Mouse (Mus musculus) cortical plate, adult 2 months (tissue): ENCODE measurements at regions not wholly inside any gene's neighbourhood (a gene's known extent, or its start where the extent isn't known, plus 50 kb on each side); places are given as distances from the start of the nearest gene placed in this dataset.
"Not testable (repeated sequence)": the region's sequence is repeated elsewhere in the genome, so short reads cannot be mapped to it uniquely, and the experiment has no call there.

Source experiments
- H3K27ac ChIP-seq: fragments of 200-500 bp; 2 replicates; pipeline ENCODE4 v1.5.1; 2012; ENCODE audit warnings: low read length, control low read depth, inconsistent platforms; ENCODE audit not compliant: insufficient read depth
- H3K4me1 ChIP-seq: fragments of 200-500 bp; 2 replicates; pipeline ENCODE4 v1.6.1; 2011; ENCODE audit warnings: low read length; ENCODE audit not compliant: control insufficient read depth, insufficient read depth
- H3K4me3 ChIP-seq: fragments of 200-500 bp; 2 replicates; pipeline ENCODE4 v1.5.1; 2011; ENCODE audit warnings: mild to moderate bottlenecking, low read length, control low read depth; ENCODE audit not compliant: insufficient read depth
- CTCF ChIP-seq: fragments of 200-500 bp; IDR thresholded peaks from 2 replicates; pipeline ENCODE4 v1.5.1; 2011; ENCODE audit warnings: mild to moderate bottlenecking, control low read depth, low read length; ENCODE audit not compliant: insufficient read depth; ENCODE audit errors: extremely low read depth
- POLR2A ChIP-seq: fragments of 200-500 bp; IDR thresholded peaks from 2 replicates; pipeline ENCODE4 v1.6.1; 2011; ENCODE audit warnings: mild to moderate bottlenecking, low read length, control low read depth; ENCODE audit not compliant: insufficient read depth; ENCODE audit errors: extremely low read depth

- TF ChIP-seq POLR2A (no peak), CTCF (no peak)
- Histone ChIP-seq H3K4me3 (no peak overlapping the region), H3K27ac (no peak overlapping the region)
Measured at GRCm38 (mm10) chr10:66640890-66641847, 454.8 kb upstream of the Jmjd1c start.

DNA sequence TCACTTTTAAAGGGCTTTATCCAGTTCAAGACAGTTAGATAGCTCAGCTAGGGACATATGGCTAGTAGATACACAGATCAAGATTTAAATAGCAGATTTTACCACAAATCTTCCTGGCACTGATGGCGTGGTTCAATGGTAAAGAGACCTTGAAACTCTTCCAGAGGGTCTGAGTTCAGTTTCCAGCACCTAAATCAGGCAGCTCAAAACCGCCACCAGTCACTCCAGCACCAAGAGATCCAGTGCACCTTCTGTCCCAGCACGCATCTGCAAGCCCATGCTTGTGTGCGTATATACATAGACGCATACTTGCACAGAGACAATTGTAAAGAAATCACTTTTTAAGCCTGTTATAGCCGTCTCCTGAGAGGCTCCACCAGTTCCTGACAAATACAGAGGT lies 454.0 kb upstream of the Jmjd1c start:
- Histone ChIP-seq H3K27ac (no peak overlapping the region), H3K4me1 (no peaks in the 10 kb centered on the region), H3K4me3 (no peak overlapping the region)
- no peak for TF ChIP-seq CTCF
- no peak for TF ChIP-seq POLR2A

More at GRCm38 (mm10) chr10:66640890-66641847, 454.8 kb upstream of the Jmjd1c start:
- no peaks in the 10 kb centered on the region for H3K4me1 ChIP-seq

DNA sequence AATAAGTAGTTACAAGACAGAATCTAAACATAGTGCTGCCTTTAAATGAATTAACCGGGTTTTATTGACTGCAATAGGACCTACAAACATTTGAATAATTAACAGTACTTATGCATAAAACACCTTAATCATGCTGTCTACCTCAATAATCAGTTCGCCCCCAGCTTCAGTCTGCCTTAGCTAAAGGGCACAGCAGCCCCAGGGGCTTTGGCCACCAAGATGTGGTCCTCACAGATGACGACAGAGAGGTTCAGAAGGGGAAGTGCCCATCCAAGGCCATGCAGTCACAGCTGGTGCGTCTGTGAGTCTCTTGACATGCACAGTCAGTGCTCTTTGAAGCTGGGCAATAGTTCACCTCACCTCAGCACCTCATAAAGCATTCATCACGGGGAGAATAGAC lies 452.8 kb upstream of the Jmjd1c start:
- TF ChIP-seq CTCF (no peak), POLR2A (no peak)

GRCm38 (mm10) chr10:66657520-66657919 lies 438.4 kb upstream of the Jmjd1c start:
- Histone ChIP-seq H3K4me3 (no peak overlapping the region), H3K27ac (no peak overlapping the region), H3K4me1 (no peaks in the 10 kb centered on the region)
- no peak for TF ChIP-seq CTCF
- TF ChIP-seq POLR2A, result no peak

More for the DNA sequence above, 452.8 kb upstream of the Jmjd1c start:
- Histone ChIP-seq H3K27ac (no peak overlapping the region), H3K4me1 (no peaks in the 10 kb centered on the region), H3K4me3 (no peak overlapping the region)

- no peak for TF ChIP-seq CTCF
- TF ChIP-seq POLR2A, result no peak
- no peaks in the 10 kb centered on the region for H3K4me1 ChIP-seq
- no peak overlapping the region for H3K27ac ChIP-seq
- no peak overlapping the region for H3K4me3 ChIP-seq
Measured at GRCm38 (mm10) chr10:66683160-66683559, 412.8 kb upstream of the Jmjd1c start.

- H3K4me3 ChIP-seq, H3K4me1 ChIP-seq, H3K27ac ChIP-seq: not testable (repeated sequence)
Measured at GRCm38 (mm10) chr10:66689196-66689595, 406.7 kb upstream of the Jmjd1c start.

DNA sequence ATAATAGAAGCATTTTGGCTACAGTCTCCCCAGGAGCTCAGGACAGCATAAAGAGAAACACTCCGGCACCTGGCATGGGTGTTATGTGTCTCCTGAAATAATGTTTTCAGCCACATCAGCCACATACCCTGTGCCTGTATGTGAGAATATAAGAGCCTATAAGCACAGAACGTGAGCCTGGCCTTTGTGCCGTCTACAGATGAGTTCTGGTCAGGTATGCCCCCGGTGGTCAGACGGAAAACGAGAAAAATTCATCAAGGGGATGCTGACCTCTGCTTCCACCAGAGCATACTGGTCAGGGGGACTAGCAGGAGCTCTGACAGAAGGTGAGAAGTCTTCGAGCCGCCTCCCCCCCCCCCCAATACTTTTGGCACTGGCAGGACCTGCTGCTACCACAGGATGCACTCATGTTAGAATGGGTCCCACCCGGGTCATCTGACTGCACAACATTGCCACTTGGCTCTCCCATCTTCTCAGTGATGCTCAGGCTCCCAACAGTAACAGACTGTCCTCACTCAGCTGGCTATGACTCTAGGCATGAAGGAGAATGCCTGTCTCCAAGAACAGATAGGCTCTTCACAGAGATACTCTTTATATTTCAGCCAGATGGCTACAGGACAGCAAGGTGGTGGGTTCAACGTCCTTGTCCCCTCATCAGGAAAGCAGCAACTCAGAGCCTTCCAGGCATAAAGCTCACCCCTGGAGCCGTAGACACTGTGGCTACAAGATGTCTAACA lies 401.2 kb upstream of the Jmjd1c start:
- no peak overlapping the region for H3K4me3 ChIP-seq
- TF ChIP-seq CTCF (no peak), POLR2A (no peak)
- H3K27ac ChIP-seq, result no peak overlapping the region
- no peaks in the 10 kb centered on the region for H3K4me1 ChIP-seq

- not testable (repeated sequence) for H3K4me3 ChIP-seq, H3K4me1 ChIP-seq, H3K27ac ChIP-seq
Measured at GRCm38 (mm10) chr10:66714926-66715325, 381.0 kb upstream of the Jmjd1c start.

DNA sequence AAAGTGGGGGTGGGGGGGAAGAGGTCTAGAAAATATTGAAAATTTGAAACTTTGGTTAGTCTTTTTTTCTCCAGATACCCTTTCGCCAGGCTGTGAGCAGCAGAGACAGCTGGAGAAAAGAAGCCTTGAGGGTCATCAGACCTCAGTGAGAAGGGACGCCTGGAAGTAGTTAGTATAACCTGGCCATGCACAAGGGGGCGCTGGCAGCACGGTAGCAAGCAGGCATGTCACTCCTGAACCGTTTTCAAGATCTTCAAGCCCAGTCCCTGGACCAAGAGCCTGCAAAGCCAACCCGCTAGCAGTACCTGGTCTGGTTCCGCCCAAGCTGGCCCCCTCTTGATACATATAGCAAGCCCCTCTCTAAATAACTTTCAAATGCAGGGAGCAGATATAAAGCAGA lies 378.0 kb upstream of the Jmjd1c start:
- no peaks in the 10 kb centered on the region for H3K4me1 ChIP-seq

GRCm38 (mm10) chr10:66719796-66720195 lies 376.1 kb upstream of the Jmjd1c start:
- H3K4me1 ChIP-seq, result no peaks in the 10 kb centered on the region
- no peak overlapping the region for H3K27ac ChIP-seq
- TF ChIP-seq CTCF, result no peak
- TF ChIP-seq POLR2A, result no peak
- H3K4me3 ChIP-seq, result no peak overlapping the region

More for the DNA sequence above, 378.0 kb upstream of the Jmjd1c start:
- Histone ChIP-seq H3K27ac (no peak overlapping the region), H3K4me3 (no peak overlapping the region)
- TF ChIP-seq CTCF (peak; percentile 30; the same call in 1 of the 2 replicates), POLR2A (no peak)
